Mouse (Mus musculus) gastrocnemius, adult 8-10 months (tissue): ENCODE data around the gene Tent4a. TPM values are rescaled to one million over a fixed set of nuclear protein-coding genes. Genes with fewer than 3 reads are reported as not detected.

Experiments used
- DNase-seq, 2 experiments: peaks; one replicate each; pipeline ENCODE4 v3.0.0; 2022; ENCODE audit warnings: low spot score in 2 of 2
- total RNA-seq, 4 experiments: library from RNA; stranded (reverse); gene quantifications; 2 replicates each; pipeline ENCODE4 v1.2.4; 2022

Gene Tent4a
- total RNA-seq, 4 experiments from 2014 or later = 4.6 to 6.0 (median 5.5) TPM

DNA sequence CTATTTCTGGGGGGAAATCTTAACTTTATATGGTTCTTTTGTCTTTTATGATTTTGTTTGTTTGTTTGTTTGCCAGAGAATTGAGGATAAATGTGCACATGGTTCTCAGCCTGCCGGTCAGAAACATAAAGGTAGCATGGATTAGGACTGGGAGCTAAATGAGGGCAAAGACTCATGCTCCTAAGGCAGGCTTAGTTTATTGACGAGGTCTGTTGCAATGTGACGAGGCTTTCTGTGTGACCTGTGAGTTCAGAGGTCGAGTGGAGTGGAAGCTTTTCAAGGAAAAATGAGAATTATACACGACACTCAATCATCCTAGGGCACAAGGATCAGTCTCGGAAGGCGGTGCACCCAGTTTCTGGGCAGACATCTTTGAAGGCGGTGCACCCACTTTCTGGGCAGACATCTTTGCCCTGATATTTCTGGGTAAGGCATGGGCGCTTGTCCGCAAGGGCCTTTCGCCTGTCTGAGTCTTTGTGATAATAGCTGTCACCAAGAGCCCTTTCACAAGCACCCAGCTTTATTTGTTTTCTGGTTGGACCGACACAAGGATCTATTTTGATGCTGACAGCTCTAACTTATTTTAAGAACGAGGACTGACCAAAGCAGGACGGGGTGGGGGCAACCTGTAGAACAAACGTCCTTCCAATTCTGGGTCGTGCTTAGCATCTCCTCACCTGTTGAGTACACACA is 13.2 kb upstream of the Tent4a start:
- DNase-seq = no peak

DNA sequence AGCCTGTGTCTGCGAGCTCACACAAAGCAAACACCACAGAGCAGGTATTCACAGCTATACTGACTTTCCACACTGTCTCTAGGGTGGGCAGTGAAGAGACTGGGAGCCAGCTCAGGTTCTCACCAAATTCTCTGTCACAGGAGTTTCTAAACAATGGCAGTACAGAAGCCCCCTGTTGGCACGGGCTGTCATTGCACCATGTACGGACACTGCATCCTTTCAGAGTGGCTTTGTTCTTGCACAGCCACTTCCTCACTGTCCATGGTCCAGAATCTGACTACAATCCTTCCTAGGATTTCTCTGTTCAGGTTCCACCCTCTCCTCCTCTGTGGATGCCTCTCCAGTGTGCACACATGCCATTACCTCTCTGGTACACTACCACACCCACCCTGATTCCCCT is 10.6 kb upstream of the Tent4a start:
- no peak for DNase-seq

DNA sequence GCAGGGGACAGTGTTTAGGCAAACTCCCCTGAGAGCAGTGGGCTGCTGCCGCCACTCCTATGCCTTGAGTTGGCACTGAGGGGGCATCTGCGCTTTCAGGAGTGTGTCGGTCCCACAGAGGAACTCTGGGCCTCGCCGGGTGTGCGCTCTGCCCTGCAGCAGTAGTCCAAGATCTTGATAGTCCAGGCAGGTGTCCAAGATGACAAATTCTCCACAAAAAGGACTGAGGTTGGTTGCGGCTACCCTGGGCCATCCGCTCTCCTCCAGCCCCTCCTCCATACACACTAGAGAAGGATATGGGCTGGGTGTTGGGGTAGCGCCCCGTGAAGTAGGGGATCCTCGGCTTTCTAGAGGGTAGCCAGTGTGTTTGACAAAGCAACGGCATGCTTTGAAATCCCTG is 9.2 kb upstream of the Tent4a start:
- DNase-seq = no peak

DNA sequence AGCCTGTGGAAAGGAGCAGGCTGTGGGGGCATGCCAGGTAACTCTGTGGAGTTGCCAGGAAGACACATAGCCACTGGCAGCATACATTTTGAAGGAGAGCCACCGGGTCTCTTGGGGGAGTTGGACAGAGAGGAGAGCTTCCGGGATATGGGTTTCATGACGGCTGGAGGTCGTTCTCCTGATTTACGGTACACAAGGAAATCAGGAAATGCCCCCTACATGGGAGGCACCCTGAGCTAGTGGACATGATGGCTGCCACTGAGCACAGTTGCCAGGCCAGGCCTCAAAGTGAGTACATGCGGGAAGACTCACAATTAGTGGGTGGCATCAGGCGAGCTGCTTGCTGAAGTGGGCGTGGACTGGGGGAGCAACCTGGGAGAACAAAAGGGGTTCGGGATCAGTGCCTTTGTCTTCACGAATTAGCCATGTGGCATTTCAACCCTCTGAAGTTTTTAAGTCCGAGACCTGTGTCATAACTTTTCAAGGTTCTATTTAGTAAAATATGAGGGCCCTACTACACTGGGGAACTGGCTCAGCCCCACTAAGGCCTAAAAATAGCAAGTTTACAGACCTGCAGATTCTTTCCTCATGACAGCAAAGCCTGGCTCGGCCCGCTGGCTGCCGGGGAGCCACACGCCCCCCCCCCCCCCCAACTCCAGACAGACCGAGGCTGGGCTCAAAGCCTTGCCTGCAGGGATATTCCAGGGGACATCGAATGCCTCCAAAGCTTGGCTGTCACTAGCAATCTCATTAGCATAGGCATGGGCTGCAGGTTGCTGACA is 8.3 kb upstream of the Tent4a start:
- peak in 1 of 2 experiments; percentile 58 for DNase-seq

DNA sequence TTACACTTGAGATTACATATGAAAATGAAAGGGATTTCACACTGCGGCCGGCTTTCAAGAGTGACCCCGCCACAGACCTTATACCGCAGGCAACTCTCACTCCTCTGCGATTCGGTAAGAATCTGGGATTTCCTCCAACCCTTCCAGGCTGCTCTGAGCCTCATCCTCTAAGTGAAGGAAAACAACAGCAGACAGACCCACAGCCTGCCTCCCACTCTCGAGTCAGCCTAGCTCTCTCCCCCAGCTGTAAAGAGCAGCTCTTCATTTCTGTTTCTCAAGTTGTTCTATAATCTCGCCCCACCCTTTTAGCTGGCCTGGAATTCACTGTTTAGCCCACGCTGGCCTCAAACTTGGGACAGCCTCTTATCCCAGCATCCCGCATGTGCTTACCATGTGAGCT is 7.4 kb upstream of the Tent4a start:
- no peak for DNase-seq

DNA sequence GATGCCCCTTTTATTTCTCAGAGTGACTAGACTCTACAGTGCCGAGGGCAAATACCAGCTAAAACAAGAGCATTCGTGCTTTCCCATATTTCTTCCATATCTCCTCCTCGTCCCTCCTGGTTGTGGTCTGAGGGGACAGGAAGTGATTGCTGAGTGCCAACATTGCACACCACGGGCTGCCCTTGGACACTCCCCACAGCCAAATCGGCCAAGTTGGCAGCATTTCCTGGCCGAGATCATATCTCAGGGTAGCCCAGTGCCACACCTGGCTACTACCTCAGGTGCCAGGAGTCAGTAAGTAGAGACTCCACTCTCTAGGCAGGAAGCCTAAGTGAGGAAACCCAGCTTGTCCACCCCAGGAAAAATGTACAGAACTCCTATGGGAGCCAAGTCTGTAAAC is 6.8 kb upstream of the Tent4a start:
- DNase-seq = peak in 1 of 2 experiments; percentile 45

DNA sequence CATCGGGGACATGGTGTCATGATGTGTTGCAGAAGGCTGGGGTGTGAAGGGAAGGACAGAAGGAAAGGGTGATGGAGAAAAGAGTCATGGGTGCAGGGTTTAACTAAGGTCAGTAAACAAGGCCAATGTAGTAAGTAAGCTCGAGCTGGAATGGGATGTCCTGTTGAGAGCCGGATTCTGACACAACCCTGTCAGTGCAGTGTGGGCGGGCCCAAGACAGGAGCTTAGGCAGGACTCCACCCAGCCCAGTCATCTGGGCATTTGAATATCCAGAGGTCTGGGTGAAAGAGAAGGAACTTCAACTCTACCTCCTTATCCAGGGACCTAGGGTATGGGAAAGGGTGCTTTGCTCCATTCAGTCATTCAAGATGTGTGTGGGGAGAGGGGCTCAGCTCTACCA is 3.9 kb upstream of the Tent4a start:
- DNase-seq = peak in 1 of 2 experiments; percentile 29

DNA sequence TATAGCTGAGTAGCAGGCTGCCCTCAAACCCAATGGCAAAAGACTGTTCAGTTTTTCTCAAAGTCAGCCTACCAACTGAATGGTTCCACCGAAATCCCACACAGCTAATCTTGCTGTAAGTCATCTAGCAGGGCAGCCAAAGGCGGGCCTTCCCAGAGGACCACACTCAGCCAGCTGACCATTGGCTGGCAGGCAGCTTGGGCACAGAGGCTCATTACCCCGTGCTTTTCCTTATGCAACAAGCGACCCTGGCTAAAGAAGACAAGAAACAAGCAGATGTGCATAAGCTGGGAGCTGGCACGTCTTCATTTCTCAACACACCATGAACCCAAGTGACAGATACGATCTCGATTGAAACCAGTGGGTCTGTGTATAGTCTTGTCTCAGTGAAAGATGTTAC is 2.9 kb upstream of the Tent4a start:
- no peak for DNase-seq

DNA sequence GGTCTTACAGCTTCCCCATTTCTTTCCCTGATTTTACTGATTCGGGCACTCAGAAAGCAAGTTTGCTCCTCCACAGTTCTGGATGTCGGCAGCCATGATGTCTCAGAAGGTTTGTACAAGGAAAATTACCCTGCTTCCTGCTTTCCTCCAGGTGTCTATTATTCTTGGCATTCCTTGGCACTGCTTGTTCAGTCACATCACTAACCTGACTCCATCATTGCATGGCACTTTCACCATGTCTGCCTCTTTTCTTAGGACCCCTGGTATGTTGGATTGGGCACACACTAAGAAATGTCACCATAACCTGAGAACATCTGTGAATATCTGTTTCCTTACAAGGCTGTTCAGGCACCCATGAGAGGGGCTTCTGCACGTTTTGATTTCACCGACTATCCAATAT is 1.6 kb upstream of the Tent4a start:
- no peak for DNase-seq

DNA sequence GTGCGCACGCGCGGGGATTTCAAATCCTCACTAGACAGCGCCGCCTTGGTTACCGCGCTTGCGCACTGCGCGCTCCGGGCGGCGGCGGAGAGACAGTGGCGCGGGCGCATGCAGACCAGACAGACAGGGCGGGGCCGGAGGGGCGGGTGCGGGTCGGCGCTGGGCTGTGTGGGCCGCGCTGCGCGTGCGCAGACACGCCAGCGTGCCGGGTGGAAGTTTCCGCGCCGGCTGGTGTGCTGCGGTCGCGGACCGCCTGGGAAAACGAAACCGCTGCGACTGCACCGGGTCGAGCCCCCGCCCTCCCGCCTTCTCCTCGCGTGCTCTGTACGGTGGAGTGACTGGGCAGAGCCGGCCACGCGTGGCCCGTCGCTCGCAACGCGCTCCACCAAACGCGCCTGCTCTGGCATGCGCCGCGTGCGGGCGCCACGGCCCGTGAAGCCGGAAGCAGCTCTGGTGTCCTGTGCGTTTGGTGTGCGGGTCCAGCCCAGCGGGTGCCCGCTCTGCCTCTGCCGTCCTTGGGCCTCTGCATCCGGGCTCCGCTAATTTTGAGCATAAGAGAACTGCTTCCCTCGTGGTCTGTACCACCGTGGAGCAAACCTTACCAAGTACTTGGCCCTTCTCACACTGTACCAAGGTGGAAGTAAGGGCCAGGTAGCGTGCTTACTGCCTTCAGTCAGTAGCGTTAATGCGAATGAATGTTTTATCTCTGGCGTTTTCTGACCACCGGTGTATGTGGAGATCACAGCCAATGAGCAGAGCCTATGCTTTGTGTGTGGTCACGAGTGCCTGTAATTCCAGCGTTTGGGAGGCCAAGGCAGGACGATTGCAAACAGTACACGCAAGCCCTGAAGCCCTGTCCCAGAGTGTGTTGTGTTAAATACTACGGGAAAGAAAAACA is 486 bp upstream of the Tent4a start:
- peak; percentile 98 to 99 for DNase-seq

DNA sequence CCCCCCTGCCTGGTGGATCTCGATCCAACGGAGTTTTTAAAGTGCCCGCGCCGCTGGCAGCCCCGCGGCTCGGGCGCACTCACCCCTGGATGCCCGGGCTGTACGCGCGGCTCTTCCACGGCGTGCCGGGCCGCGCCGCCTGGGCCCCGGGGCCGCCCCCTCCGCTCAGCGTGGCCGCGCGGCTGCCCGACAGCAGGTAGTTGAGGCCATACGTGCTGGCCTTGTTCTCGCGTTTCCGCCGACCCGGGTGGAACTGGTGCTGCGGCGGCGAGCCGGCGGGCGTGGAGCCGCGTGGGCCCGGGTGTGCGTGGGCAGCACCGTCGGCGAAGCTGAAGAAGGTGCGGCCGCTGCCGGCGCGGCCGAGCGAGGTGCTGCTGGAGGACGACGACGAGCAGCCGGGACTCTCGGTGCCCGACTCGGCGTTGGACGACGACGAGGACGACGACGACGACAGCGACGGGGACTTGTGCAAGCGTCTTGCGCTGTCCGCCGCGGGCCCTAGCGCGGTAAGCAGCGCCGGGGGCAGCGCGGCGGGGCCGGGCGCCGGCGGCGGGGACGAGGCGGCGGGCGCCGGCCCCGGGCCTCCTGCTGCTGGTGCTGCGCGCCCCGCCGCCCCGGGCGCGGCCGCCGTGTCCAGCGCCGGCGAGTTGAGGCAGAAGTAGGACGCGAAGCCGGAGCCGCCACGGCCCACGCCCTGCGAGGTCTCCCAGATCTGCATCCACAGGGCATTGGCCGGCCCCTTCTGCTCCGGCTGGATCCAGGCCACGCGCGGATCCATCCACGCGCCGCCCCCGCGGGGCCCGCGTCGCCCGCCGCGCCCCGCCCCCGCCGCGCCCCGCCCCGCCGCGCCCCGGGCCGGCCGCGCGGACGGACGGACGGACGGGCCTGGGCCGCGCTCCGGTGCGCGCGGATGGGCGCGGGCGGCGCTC is 748 bp downstream of the Tent4a start, which contains the start of gene Nsun2:
TSS of gene Nsun2 (plus strand) at position 342 of the 929 bp plus-strand sequence.
- DNase-seq = peak in 1 of 2 experiments; percentile 44

DNA sequence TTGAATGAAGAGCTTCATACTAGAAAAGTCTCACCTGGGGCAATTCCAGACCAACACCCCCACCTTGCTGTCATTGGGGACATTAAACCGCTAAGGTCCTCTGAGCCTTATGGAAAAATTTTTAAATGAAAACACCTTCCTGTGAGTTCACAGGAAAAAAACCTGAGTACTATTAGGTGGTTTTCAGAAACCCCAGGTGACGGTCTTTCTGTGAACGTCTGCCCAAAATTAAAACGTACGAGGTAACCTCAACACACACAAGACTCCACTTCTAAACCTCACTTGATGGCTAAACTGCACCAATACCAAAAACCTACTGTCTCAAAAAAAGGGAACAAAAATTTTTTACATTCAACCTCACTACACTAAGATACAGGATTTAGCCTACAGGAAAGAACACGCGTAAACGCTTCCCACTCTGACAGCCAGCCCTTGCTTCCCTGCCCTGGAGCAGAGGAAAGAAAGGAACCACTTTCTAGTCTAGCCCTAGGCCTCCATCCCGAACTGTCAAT is 1.5 kb downstream of the Tent4a start:
- DNase-seq = no peak

DNA sequence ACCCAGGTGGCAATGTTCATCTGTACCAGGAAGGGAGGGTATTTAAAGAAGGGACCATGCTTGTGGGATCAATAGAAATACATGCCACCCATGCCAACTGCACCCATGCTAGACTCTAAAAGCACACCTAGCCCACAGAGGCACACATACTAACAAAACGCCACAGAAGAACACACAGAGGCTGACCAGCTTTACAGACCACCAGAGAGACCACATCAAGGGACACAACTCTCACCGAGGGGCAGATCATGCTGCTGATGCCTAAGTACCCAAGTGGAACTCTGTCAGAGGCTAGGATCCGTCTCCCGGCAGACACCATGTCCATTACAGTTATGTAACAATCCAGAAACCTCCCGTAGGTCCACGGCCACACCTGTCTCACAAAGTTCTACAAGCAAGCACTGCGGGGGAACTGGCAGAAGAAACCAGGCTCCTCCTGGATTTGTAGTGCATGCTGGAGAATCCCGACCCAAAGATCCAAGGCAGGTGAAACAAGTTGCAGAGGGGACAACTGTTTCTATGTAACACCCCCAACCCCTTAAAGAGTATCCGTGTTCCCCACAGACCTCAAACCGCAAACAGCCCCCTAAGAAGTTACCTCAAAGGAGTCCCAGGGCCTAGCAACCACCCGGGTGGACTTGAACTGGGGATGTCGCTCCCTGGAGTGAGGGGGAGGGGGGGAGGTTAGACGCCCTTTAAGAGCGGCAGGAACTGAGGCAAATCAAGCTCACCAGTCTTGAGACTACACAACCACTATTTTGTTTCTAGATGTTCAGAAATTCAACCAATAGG is 2.1 kb downstream of the Tent4a start:
- DNase-seq = no peak

DNA sequence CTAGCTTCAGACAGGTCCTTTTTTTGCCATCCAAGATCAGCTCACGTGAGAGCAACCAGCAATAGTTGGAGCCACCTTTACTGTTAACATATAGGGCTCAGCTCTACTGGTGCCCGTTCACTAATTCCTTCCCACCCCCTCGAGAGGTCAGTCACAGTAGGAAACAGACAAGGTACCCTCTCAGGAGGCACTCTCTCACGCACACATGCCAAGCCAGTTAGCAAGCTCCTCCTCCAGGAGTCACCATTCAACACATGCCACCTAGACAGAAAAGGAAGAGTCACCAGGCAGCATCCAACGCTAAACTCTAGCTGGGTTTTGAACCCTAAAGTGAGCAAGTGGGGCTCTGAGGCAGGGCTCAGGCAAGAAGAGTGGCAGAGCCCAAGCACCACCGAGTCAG is 3.0 kb downstream of the Tent4a start:
- DNase-seq = no peak

DNA sequence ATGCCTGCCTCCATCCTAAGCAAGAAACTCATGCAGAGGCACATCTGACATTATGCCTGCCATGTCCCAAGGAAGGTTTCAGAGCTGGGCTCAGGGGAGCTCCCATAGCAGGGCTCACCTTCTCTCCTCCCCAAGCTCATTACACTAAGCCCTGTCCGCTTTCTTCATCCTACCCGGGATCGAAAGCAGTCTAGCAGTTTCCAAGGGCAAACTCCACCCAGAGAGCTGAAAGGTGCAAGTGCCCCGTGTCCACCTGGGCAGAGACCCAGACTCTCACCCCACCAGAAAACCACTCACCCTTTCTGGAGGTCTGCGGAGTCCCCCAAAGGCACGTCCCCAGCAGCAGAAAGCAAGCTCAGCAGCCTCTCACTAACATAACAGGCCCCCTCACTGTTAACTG is 3.5 kb downstream of the Tent4a start:
- DNase-seq = no peak

DNA sequence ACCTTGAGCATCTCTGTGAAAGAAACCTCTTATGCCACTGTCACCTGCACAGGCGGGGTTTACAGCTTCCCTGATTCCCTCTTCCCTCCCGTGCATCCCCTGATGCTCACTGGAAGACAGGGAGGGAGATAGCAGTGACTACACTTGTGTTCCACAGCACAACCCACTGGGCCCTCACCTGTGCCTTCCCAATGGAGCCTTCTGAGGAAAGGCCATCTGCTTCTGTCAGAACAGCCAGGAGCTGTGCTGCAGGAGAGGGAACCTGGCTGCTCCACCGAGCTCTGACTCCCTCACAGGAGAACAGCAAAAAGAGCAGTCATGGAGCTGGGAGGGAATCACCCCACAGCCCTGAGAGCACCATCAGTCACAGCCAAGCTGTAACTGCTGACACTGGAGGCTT is 4.3 kb downstream of the Tent4a start:
- no peak for DNase-seq

DNA sequence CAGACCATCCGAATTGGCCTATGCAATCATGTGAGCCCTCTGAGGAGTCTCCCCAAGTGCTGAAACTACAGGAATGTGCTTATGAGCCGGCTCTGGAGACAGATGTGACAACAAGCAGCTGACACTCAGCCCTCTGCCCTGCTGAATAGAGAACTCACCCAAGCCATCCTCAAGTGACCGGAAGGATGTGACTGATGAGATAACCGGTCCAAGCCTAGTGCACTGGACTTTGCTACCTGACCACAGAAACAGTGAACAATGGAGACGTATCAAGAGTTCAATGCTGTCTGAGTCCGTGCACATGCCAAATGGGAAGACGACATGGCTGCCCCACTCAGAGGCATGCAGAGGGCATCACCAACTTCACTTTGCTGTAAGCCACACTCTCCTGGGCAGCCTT is 5.9 kb downstream of the Tent4a start:
- DNase-seq = no peak

DNA sequence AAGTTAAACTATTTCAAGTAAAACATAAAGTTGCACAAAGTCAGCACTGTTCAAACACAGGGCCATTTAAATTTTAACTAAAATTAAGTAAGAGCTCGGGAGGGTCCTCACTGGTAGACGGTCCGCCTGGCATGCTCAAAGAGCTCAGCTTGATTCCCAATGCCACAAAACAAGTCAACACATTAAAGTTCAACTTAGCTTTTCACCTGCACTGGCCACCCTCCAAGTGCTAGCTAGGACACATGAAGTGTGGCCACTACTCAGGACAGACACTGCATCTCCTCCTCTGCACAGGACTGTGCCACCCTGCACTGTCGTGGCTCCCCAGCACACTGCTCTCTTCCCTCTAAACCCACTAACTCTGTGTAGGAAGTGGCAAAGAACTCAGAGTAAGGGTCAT is 8.6 kb downstream of the Tent4a start:
- no peak for DNase-seq

DNA sequence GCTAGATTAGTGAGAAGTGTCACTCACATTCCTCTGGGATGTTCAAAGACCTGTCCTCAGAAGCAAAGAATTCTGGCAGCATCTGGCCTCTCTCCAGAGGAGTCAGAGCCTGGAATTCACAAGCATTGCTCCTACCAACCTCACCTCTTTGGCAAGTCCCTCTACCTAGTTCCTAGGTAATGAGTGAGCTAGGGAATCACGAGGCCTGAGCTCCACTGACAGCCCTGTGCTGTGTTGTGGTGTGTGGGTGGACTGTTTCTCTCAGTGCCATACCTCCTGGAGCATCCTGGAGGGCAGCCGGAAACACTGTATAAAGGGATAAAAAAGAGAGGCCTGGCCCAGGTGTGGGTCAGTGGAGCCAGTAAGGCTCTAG is 10.3 kb downstream of the Tent4a start:
- no peak for DNase-seq
